Mouse (Mus musculus) neural tube, embryonic 14.5 days (tissue): Measurements from ENCODE around the gene Taar8b. TPM values are rescaled to one million over a fixed set of nuclear protein-coding genes. Genes with fewer than 3 reads are reported as not detected.
"Not testable (repeated sequence)": the region's sequence is repeated elsewhere in the genome, so short reads cannot be mapped to it uniquely, and the experiment has no call there.

Source experiments
- ATAC-seq: fragments of 200-750 bp; cut with Nextera tagmentation; 2 replicates; pipeline ENCODE4 v1.8.0; 2017; ENCODE audit warnings: low read depth, mild to moderate bottlenecking, moderate TSS enrichment, moderate library complexity
- H3K27ac ChIP-seq: fragments of 300-500 bp; sonication (generic); 2 replicates; pipeline ENCODE4 v1.5.1; 2014; ENCODE audit warnings: low read depth, mild to moderate bottlenecking, control low read depth, low read length, moderate library complexity, mixed read lengths
- H3K27me3 ChIP-seq: fragments of 300-500 bp; sonication (generic); 2 replicates; pipeline ENCODE4 v1.6.1; 2014; ENCODE audit warnings: low read length; ENCODE audit not compliant: control insufficient read depth, insufficient read depth
- H3K36me3 ChIP-seq: fragments of 300-500 bp; sonication (generic); 2 replicates; pipeline ENCODE4 v1.6.1; 2014; ENCODE audit warnings: low read length, mixed read lengths; ENCODE audit not compliant: control insufficient read depth, insufficient read depth
- H3K4me1 ChIP-seq: fragments of 300-500 bp; sonication (generic); 2 replicates; pipeline ENCODE4 v1.6.1; 2014; ENCODE audit warnings: low read length; ENCODE audit not compliant: control insufficient read depth, insufficient read depth
- H3K4me2 ChIP-seq: fragments of 300-500 bp; sonication (generic); 2 replicates; pipeline ENCODE4 v1.6.1; 2014; ENCODE audit warnings: mild to moderate bottlenecking, low read depth, low read length, control low read depth
- H3K4me3 ChIP-seq: fragments of 300-500 bp; sonication (generic); 2 replicates; pipeline ENCODE4 v1.5.1; 2014; ENCODE audit warnings: low read depth, low read length, control low read depth, mixed read lengths
- H3K9ac ChIP-seq: fragments of 300-500 bp; sonication (generic); replicated peaks from 2 replicates; pipeline ENCODE4 v1.6.1; 2014; ENCODE audit warnings: low read depth, mild to moderate bottlenecking, control low read depth, low read length, mixed read lengths
- H3K9me3 ChIP-seq: fragments of 300-500 bp; sonication (generic); 2 replicates; pipeline ENCODE4 v1.6.1; 2016; ENCODE audit warnings: low read length; ENCODE audit not compliant: control insufficient read depth
- WGBS: fragments of 180-500 bp; shearing (Covaris S2); extraction: QIAGEN DNeasy Blood & Tissue Kit; methylation state at CpG from one replicate; pipeline ENCODE4 v1.1.7; 2014; 5-methylcytosine and 5-hydroxymethylcytosine counted together
- polyA plus RNA-seq: library from polyadenylated mRNA; unstranded; fragments of >200 nt; fragmentation: Nextera tagmentation; extraction: Ambion mirVana; gene quantifications from 2 replicates; pipeline ENCODE4 v1.2.1, GENCODE M21; 2014

Taar8b gene
- polyA plus RNA-seq, 1 experiment from 2014 or later = not detected

- no peaks in the 10 kb centered on the region for H3K9me3 ChIP-seq
- 52% methylated on average over 3 of the region's 3 CpGs for WGBS
- H3K27ac ChIP-seq = no peak overlapping the region
- H3K27me3 ChIP-seq = no peaks in the 10 kb centered on the region
- no peak overlapping the region for H3K4me2 ChIP-seq
- no peak for ATAC-seq
- no peaks in the 10 kb centered on the region for H3K36me3 ChIP-seq
- no peak overlapping the region for H3K9ac ChIP-seq
- no peaks in the 10 kb centered on the region for H3K4me1 ChIP-seq
- H3K4me3 ChIP-seq = no peak overlapping the region
Observed at GRCm38 (mm10) chr10:24108236-24108635, 16.1 kb upstream of the Taar8b start.

- Histone ChIP-seq H3K4me2 (no peak overlapping the region), H3K27me3 (no peaks in the 10 kb centered on the region), H3K9ac (no peak overlapping the region), H3K27ac (no peak overlapping the region), H3K4me3 (no peak overlapping the region), H3K4me1 (no peaks in the 10 kb centered on the region), H3K9me3 (no peaks in the 10 kb centered on the region), H3K36me3 (no peaks in the 10 kb centered on the region)
- ATAC-seq = no peak
- WGBS = 70% methylated on average over 5 of the region's 5 CpGs
Observed at GRCm38 (mm10) chr10:24107747-24108146, 15.7 kb upstream of the Taar8b start.

GRCm38 (mm10) chr10:24103299-24103698 lies 11.2 kb upstream of the Taar8b start:
- H3K36me3 ChIP-seq, H3K4me2 ChIP-seq, H3K27ac ChIP-seq, H3K9ac ChIP-seq, H3K9me3 ChIP-seq, H3K27me3 ChIP-seq, ATAC-seq, H3K4me3 ChIP-seq, H3K4me1 ChIP-seq: not testable (repeated sequence)
- 70% methylated on average over 1 of the region's 1 CpGs for WGBS

DNA sequence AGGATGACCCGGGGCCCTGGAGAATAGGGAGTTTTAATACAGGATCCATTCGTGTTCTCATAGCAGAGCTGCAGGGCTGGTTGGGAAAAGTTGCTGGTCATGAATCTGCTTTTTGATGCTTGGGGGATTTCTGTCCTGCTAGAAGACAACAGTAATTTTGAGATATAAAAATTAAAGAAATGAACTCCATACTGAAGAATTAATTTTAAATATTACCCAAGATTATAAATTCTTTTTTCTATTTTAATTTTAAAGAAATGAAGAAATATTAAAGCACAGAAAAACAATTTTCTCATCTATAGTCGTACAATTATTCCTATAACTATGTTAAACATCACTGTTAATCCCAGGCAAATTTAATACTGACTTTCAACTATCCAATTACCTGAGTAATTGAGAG lies 9.7 kb upstream of the Taar8b start, which contains the start of gene Taar8c:
Gene Taar8c, minus strand, starts transcription at position 101 of the 400 bp plus-strand sequence.
- 81% methylated on average over 1 of the region's 3 CpGs for WGBS

GRCm38 (mm10) chr10:24097010-24097409 lies 4.9 kb upstream of the Taar8b start:
- 72% methylated on average over 2 of the region's 2 CpGs for WGBS
- not testable (repeated sequence) for H3K4me3 ChIP-seq

More for the DNA sequence above, 9.7 kb upstream of the Taar8b start, which contains the start of gene Taar8c:
- not testable (repeated sequence) for H3K4me2 ChIP-seq, H3K4me1 ChIP-seq, ATAC-seq, H3K9ac ChIP-seq, H3K4me3 ChIP-seq, H3K9me3 ChIP-seq, H3K27ac ChIP-seq, H3K36me3 ChIP-seq, H3K27me3 ChIP-seq

DNA sequence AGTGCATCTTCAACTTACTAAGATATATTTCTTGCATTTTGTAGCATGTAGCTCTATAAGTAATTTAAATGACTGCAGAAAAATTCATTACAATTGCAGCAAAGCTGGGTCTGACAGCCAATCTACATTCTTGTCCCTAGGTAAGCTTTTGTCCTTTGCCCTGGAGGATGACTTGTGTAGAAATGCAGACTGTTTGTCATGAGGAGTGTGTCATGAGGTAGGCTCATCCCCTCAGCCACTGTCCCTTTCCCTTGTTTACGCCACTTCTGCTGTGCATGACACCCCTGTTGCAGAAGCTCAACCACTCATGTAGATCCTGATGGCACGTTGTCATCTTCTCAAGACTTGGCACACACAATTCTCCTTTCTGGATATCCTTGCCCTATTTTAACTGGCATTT lies 4.9 kb downstream of the Taar8b start:
- no peaks in the 10 kb centered on the region for H3K36me3 ChIP-seq
- no peak overlapping the region for H3K9ac ChIP-seq
- H3K4me1 ChIP-seq = no peaks in the 10 kb centered on the region
- WGBS = 94% methylated on average over 2 of the region's 2 CpGs
- no peak overlapping the region for H3K4me2 ChIP-seq
- no peak overlapping the region for H3K4me3 ChIP-seq
- H3K9me3 ChIP-seq = no peaks in the 10 kb centered on the region
- H3K27me3 ChIP-seq = no peaks in the 10 kb centered on the region
- ATAC-seq = no peak
- H3K27ac ChIP-seq = no peak overlapping the region

More at GRCm38 (mm10) chr10:24097010-24097409, 4.9 kb upstream of the Taar8b start:
- not testable (repeated sequence) for H3K9ac ChIP-seq, H3K27ac ChIP-seq, H3K4me1 ChIP-seq, H3K9me3 ChIP-seq, H3K36me3 ChIP-seq, H3K4me2 ChIP-seq, H3K27me3 ChIP-seq, ATAC-seq

- H3K9me3 ChIP-seq = no peaks in the 10 kb centered on the region
- H3K4me3 ChIP-seq = no peak overlapping the region
- no peaks in the 10 kb centered on the region for H3K27me3 ChIP-seq
- no peak for ATAC-seq
- no peaks in the 10 kb centered on the region for H3K36me3 ChIP-seq
- H3K4me1 ChIP-seq = no peaks in the 10 kb centered on the region
- H3K9ac ChIP-seq = no peak overlapping the region
- no peak overlapping the region for H3K27ac ChIP-seq
- no peak overlapping the region for H3K4me2 ChIP-seq
- 90% methylated on average over 5 of the region's 5 CpGs for WGBS
Observed at GRCm38 (mm10) chr10:24086555-24086954, 5.5 kb downstream of the Taar8b start.

DNA sequence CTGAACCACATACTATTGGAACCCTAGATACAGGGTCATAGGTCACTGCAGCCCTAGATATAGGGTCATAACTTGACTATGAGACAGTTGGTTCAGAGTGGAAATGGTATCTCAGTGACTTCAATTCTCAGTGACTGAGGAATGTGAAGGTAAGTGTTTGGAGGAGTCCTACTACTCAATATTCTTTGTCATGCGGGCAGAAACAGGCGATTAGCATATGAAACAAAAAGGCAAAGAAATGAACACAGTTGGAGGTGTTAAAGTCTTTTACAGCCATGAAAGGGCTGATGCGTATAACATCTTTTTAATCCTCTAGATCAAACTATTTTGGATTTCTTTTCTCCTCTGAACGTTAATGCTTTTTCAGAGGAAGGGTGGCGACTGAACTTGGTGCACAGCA lies 6.2 kb downstream of the Taar8b start:
- Histone ChIP-seq H3K27me3 (no peaks in the 10 kb centered on the region), H3K9me3 (no peaks in the 10 kb centered on the region), H3K4me1 (no peaks in the 10 kb centered on the region), H3K9ac (no peak overlapping the region), H3K36me3 (no peaks in the 10 kb centered on the region), H3K4me3 (no peak overlapping the region), H3K27ac (no peak overlapping the region), H3K4me2 (no peak overlapping the region)
- no peak for ATAC-seq
- WGBS = 64% methylated on average over 5 of the region's 5 CpGs

DNA sequence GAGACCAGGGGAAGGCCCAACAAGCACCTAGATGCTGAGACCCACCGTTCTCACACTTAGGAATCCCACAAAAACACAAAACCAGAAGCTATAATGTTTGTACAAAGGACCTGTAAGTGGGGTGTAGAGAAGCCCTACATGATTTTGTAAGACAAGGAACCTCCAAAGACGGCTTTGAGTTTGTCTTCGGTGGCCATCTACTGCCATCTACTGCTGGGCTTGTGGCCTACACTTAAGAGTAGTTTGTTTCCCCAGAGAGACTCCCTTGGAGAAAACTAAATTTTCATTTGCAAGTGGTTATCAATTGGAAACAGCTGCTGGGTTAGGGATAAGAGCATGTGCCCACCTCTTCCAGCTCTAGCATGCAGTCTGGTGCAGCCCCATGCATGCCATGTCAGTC lies 11.9 kb downstream of the Taar8b start:
- 57% methylated on average over 3 of the region's 3 CpGs for WGBS
- H3K4me2 ChIP-seq = no peak overlapping the region
- H3K36me3 ChIP-seq = no peaks in the 10 kb centered on the region
- H3K27ac ChIP-seq = no peak overlapping the region
- no peaks in the 10 kb centered on the region for H3K9me3 ChIP-seq
- ATAC-seq = no peak
- H3K9ac ChIP-seq = no peak overlapping the region
- H3K27me3 ChIP-seq = no peaks in the 10 kb centered on the region
- no peaks in the 10 kb centered on the region for H3K4me1 ChIP-seq
- no peak overlapping the region for H3K4me3 ChIP-seq

GRCm38 (mm10) chr10:24076200-24076599 lies 15.9 kb downstream of the Taar8b start, which contains the start of gene Taar8a:
Taar8a (plus strand) TSS chr10:24076500.
- H3K4me3 ChIP-seq, H3K4me2 ChIP-seq, H3K36me3 ChIP-seq, H3K27ac ChIP-seq, H3K4me1 ChIP-seq, H3K9ac ChIP-seq, H3K9me3 ChIP-seq, ATAC-seq, H3K27me3 ChIP-seq: not testable (repeated sequence)
- 78% methylated on average over 2 of the region's 4 CpGs for WGBS
